8 mouse cellular contexts compared by ENCODE assay signal in the genomic region with DNA sequence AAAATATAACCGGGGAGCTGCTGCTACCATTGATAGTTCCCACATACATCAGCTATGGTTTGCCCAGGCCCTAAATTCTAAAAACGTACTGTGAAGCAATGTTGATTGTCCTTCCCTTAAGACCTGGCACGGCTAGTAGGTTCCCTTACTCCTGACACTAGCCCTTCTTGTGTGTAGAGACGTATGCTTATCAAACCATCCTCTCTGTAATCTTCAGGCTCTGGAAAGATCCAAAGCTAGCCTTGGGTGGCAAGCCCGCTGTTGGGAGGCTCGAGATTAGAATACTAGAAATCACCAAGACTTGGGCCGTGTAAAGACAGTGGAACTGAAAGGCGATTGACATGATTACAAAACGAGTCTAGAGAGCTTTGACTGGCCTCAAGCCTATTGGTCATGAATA. TPM values are rescaled to one million over a fixed set of nuclear protein-coding genes. Genes with fewer than 3 reads are reported as not detected.
DNase-seq lines count a peak whose midpoint lies in the region; ATAC-seq and TF ChIP-seq lines count a peak whose summit lies in the region.

No protein-coding gene starts in this region.

- peak overlapping the region; percentile 89 for H3K9ac ChIP-seq in forebrain, embryonic 16.5 days (replicated peaks; ENCODE audit: low read depth, low read length)
- H3K9ac ChIP-seq in liver, embryonic 15.5 days, result peak overlapping the region; percentile 94

- peak overlapping the region; percentile 74 for H3K4me2 ChIP-seq in forebrain, embryonic 16.5 days (ENCODE audit: low read length)
- H3K4me2 ChIP-seq in liver, embryonic 15.5 days, result peak overlapping the region; percentile 95

- H3K36me3 ChIP-seq in erythroblast, embryonic 14.5 days (ENCODE audit: control insufficient read depth), result peaks cover 48% of the 10 kb centered on the region
- peaks cover 24% of the 10 kb centered on the region for H3K36me3 ChIP-seq in C2C12 (ENCODE audit: control insufficient read depth, insufficient read depth)
- peaks cover 12% of the 10 kb centered on the region for H3K36me3 ChIP-seq in forebrain, embryonic 16.5 days (ENCODE audit: control insufficient read depth, insufficient read depth)
- peaks cover 37% of the 10 kb centered on the region for H3K36me3 ChIP-seq in liver, embryonic 15.5 days (replicated peaks)

- no peak overlapping the region for H3K27ac ChIP-seq in forebrain, embryonic 16.5 days (ENCODE audit: low read length)
- H3K27ac ChIP-seq in liver, embryonic 15.5 days (replicated peaks), result peak overlapping the region; percentile 63

- H3K4me1 ChIP-seq in erythroblast, embryonic 14.5 days (ENCODE audit: control insufficient read depth), result peaks cover 22% of the 10 kb centered on the region
- peaks cover 19% of the 10 kb centered on the region for H3K4me1 ChIP-seq in forebrain, embryonic 16.5 days (replicated peaks; ENCODE audit: control insufficient read depth, insufficient read depth, low read length)
- peaks cover 20% of the 10 kb centered on the region for H3K4me1 ChIP-seq in liver, embryonic 15.5 days (replicated peaks)

- peak overlapping the region; percentile 97 for H3K4me3 ChIP-seq in erythroblast, embryonic 14.5 days (replicated peaks)
- H3K4me3 ChIP-seq in C2C12 (ENCODE audit: insufficient read depth, poor library complexity, severe bottlenecking), result peak overlapping the region; percentile 74
- H3K4me3 ChIP-seq in forebrain, embryonic 16.5 days (replicated peaks; ENCODE audit: low read length), result peak overlapping the region; percentile 86
- H3K4me3 ChIP-seq in liver, embryonic 15.5 days (replicated peaks), result peak overlapping the region; percentile 94

- no peak overlapping the region for H3ac ChIP-seq in C2C12 (ENCODE audit: control insufficient read depth, insufficient read length, low read depth)

- no peaks in the 10 kb centered on the region for H3K79me2 ChIP-seq in C2C12 (ENCODE audit: control insufficient read depth, insufficient read depth)

- no peak for ATAC-seq in erythroblast, adult 5-6 weeks (replicated peaks; ENCODE audit: low FRiP score, poor library complexity, severe bottlenecking)
- ATAC-seq in forebrain, embryonic 16.5 days, result no peak
- ATAC-seq in liver, embryonic 15.5 days (ENCODE audit: insufficient read depth), result no peak
- ATAC-seq in frontal cortex, adult (ENCODE audit: low TSS enrichment), result no peak

- TF ChIP-seq CTCF in C2C12 (IDR thresholded peaks at IDR 0.05; ENCODE audit: control insufficient read depth, insufficient read depth, insufficient read length), result no peak

- peaks cover 1% of the 10 kb centered on the region for H3K79me3 ChIP-seq in C2C12 (ENCODE audit: low read depth)

- H3K27me3 ChIP-seq in erythroblast, embryonic 14.5 days (ENCODE audit: control insufficient read depth), result peaks cover 16% of the 10 kb centered on the region
- no peaks in the 10 kb centered on the region for H3K27me3 ChIP-seq in C2C12 (ENCODE audit: control insufficient read depth, insufficient read depth, insufficient read length)
- H3K27me3 ChIP-seq in forebrain, embryonic 16.5 days (replicated peaks; ENCODE audit: control insufficient read depth, insufficient read depth, low read length), result no peaks in the 10 kb centered on the region
- peaks cover 8% of the 10 kb centered on the region; the same call in 1 of the 2 replicates for H3K27me3 ChIP-seq in liver, embryonic 15.5 days

- WGBS in forebrain, embryonic 16.5 days, result 64% methylated on average over 9 of the region's 9 CpGs
- 17% methylated on average over 9 of the region's 9 CpGs for WGBS in liver, embryonic 15.5 days (ENCODE audit: insufficient replicate concordance)

- no peaks in the 10 kb centered on the region for H3K9me3 ChIP-seq in erythroblast, embryonic 14.5 days (ENCODE audit: control insufficient read depth, low read length)
- H3K9me3 ChIP-seq in forebrain, embryonic 16.5 days (ENCODE audit: control insufficient read depth, low read length), result no peaks in the 10 kb centered on the region
- no peaks in the 10 kb centered on the region for H3K9me3 ChIP-seq in liver, embryonic 15.5 days (replicated peaks)

- DNase-seq in frontal cortex, postnatal 10 days (ENCODE audit: low spot score in 2 of 2), result no peak
- DNase-seq in embryo, embryonic 9.5 days (ENCODE audit: extremely low spot score), result no peak

TF ChIP-seq in C2C12, 6 proteins besides CTCF, POLR2A, EP300 and RAD21:
- TF ChIP-seq MAX (IDR thresholded peaks at IDR 0.05) (no peak), USF1 (IDR thresholded peaks at IDR 0.05; ENCODE audit: low read depth) (no peak), CEBPB (IDR thresholded peaks at IDR 0.05; ENCODE audit: low read depth) (no peak)

RNA-seq across cellular contexts. Expression of gene Fam8a1, which starts 1.2 kb away (rescaled TPM):
- 0.70 and 0.72 TPM in 2 replicates for polyA plus RNA-seq in erythroblast, embryonic 14.5 days (2012)
- total RNA-seq in erythroblast, adult 5-6 weeks (2015; ENCODE audit: low replicate concordance), result 9.2 and 10.2 TPM in 2 replicates
- total RNA-seq in erythroblast, adult 5-6 weeks (2017; ENCODE audit: low replicate concordance), result 8.9 TPM in 2 replicates
- 6.4 TPM for polyA plus RNA-seq in C2C12 (2012; fragmentation: generic; extraction: Trizol)
- 19.0 and 20.1 TPM in 2 replicates for polyA plus RNA-seq in forebrain, embryonic 16.5 days (2015; fragmentation: Nextera tagmentation; extraction: Ambion mirVana)
- polyA plus RNA-seq in liver, embryonic 15.5 days (2015; fragmentation: Nextera tagmentation; extraction: Ambion mirVana), result 2.8 and 3.0 TPM in 2 replicates

RNA-seq across cellular contexts. Expression of gene Nup153, which starts 57.2 kb away (rescaled TPM):
- 0.57 and 1.6 TPM in 2 replicates for polyA plus RNA-seq in erythroblast, embryonic 14.5 days (2012)
- total RNA-seq in erythroblast, adult 5-6 weeks (2015; ENCODE audit: low replicate concordance), result 67.2 and 84.4 TPM in 2 replicates
- total RNA-seq in erythroblast, adult 5-6 weeks (2017; ENCODE audit: low replicate concordance), result 93.8 and 132 TPM in 2 replicates
- 18.4 TPM for polyA plus RNA-seq in C2C12 (2012; fragmentation: generic; extraction: Trizol)
- polyA plus RNA-seq in forebrain, embryonic 16.5 days (2015; fragmentation: Nextera tagmentation; extraction: Ambion mirVana), result 21.7 and 25.9 TPM in 2 replicates
- polyA plus RNA-seq in liver, embryonic 15.5 days (2015; fragmentation: Nextera tagmentation; extraction: Ambion mirVana), result 16.5 and 17.2 TPM in 2 replicates
